Mouse (Mus musculus): ENCODE results near the gene Nlrc4.
"Not testable (repeated sequence)": the region's sequence is repeated elsewhere in the genome, so short reads cannot be mapped to it uniquely, and the experiment has no call there.

Nlrc4 gene

GRCm38 (mm10) chr17:74458711-74459408 is at the start of gene Nlrc4:
Gene Nlrc4 (minus strand): TSS chr17:74459142.
- DNase-seq (ENCODE audit: low read depth): no peak

DNA sequence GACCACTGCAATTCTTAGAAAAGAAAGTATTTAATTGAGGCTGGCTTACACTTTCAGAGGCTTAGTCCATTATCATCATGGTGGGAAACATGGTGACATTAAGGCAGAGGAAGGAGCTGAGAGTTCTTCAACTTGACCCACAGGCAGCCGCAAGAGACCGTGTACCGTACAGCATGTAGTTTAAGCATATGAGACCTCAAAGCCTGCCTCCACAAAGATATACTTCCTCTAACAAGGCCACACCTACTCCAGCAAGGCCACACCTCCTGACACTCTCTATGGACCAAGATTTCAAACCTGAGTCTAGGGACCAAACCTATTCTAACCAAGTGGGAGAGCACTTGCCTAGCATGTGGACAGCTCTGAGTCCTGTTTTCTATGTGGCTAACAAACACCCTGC is 49.7 kb upstream of the Nlrc4 start:
- DNase-seq (ENCODE audit: low read depth): no peak

DNA sequence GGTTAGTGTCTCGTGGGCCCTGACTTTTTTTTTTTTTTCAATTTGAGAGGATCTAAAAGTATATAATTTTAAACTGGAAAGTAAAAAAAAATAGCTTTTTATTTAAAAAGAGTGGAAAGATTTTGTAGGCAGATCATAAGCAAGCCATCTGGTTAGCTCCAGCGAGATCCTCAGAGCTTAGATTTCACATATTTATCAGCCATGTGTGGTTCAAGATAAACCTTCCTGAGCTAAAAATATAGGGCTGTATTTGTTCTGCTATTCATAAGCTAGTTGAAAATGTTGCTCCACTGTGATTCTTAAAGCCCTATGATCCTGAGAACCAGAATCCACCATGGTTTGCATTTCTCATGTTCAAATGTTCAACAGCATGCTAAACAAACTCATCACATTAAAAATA is 49.0 kb upstream of the Nlrc4 start:
- no peak for DNase-seq (ENCODE audit: low read depth)

DNA sequence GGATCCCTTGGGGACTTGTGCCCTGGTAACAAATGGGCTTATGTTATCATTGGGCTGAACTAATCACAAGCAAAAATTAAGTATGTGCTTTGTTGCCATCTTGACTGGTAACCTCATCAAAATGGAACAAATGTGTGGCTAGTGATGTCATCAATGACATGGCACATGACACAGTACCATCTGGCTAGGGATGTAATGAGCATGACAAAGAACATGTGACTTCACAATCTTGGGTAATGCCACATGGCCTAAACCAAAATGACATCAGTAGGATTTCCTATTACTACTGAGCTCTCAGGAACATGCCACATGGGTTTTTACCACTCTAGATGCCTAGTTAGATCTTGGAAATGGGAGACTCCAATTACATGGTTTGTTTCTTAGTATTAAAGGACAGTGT is 42.1 kb upstream of the Nlrc4 start:
- DNase-seq (ENCODE audit: low read depth): no peak

GRCm38 (mm10) chr17:74500204-74500603 is 41.3 kb upstream of the Nlrc4 start:
- DNase-seq (ENCODE audit: low read depth): no peak

DNA sequence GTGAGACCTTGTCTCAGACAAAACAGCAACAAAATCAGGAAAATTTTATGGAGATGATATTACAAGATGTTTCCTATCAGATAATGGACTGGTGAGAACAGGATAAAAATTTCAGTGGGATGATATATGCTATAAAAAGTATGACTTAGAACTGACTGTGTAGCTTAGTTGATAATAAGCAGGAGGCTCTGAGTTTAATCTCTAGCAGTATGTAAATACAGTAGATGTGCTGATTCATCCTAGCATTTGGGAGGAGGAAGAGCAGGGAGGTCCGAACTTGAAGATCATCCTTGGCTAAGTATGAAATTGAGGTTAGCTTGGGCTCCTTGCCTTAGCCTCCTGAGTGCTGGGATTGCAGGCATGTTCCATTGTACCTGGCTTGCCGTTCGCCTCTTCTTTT is 32.6 kb upstream of the Nlrc4 start:
- DNase-seq (ENCODE audit: low read depth): no peak

GRCm38 (mm10) chr17:74489901-74490220 is 30.9 kb upstream of the Nlrc4 start:
- no peak for DNase-seq (ENCODE audit: low read depth)

DNA sequence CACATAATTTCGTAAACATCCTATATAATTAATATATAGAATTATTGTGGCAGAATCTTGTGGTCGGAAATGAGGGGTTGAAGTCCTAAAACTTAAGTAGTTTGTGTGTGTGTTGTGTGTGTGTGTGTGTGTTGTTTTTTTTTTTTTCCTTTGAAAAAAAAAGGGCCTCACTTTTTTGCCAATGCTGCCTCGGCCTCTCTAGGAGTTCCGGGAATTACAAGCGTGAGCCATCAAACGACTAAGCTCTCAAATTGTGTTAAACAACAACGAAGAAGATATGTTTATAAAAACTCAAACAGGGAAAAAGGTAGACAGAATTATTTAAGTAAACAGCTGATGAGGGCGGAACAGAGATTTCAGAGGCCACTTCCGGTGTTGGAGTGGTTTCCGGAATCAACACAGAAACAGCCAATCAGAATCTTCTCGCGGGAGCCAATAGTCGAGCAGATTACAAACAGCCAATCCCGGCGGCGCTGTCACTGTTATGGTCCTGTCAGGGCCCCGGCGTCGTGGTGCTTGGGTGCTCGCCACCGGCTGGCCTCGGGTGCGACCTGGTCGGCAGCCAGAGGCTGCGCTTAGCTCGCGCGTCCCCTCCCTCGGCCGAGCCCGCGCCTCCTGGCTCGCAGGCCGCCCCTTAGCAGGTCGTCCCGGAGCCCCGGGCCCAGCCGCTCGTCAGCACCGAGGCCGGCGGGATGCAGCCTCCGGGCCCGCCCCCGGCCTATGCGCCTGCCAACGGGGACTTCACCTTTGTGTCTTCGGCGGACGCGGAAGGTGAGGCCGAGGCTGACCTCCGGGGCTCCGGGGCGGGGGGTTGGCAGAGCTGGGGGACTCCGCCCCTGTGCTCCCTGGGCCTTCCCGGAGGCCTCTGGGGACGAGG is 30.3 kb upstream of the Nlrc4 start, which contains the start of gene Yipf4:
Gene Yipf4 (plus strand): TSS at position 470 of the 877 bp plus-strand sequence.
- DNase-seq (ENCODE audit: low read depth): peak; percentile 97

DNA sequence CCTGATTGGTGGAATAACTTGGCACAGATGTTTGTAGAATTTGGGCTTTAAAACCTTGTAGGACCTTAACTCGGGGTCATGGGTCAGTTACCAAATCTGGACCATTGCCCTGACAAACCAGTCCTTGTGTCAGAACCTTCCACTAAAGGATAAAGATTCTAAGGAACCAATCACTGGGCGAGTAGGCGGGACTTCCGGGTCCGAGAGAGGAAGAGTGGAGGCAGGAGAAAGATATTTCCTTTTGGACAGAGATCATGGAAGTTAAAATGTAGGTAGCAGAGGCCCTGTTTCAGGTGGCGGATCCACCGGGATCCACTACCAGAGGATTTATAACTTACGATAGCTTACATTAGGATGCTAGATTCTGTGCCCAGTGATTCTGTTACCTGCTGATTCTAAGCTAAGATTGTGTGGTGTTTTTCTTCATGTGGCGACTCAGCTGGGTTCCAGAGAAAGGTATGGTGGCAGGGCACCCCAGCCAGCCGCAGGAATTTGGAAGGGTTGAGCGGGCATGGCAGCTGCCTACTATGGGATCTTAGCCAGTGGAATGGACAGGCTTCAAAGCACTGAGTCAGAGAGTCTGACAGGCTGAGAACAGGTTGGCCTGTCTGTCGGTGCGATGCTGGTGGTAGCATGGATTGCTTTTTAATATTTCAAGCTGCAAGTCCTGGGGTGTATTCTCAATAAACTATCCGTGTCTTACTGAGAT is 21.6 kb upstream of the Nlrc4 start:
- DNase-seq (ENCODE audit: low read depth): no peak

DNA sequence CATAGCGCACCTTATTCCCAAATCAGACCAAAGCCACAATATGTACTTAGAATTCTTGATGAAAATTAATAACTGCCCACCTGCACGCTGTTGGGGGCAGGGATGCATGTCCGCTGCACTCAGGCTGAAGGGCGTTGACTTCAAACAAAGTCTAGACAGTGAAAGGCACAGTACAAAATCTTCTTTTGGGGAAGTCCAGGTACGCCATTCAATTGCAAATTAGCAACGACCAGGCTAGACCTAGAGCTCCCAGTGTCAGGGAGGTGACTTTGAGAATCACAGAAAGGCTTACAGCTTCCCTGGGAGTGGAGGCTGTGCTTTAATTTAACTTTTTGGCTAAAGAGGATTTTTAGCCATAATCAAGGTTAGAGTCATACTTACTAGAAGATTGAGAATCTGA is 11.2 kb upstream of the Nlrc4 start:
- not testable (repeated sequence) for DNase-seq (ENCODE audit: low read depth)

DNA sequence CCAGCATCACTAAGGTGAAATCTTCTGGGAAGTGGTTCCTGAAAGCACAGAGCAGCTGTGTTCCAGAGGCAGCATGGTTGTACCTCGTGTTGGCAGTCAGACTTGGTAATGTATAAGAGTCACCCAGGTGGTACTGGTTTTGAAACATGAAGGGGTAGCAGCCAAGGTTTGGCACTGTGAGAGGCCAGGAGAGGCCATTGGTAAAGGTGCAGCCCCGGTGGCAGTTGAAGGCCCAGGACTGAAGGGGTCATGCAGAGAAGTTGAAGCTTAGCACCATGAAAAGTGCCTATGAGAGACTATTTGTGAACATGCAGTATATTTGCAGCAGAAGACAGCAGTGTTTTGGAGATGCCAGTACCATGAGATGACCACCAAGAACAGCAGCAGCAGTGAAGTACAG is 9.0 kb upstream of the Nlrc4 start:
- DNase-seq (ENCODE audit: low read depth): not testable (repeated sequence)

- no peak for DNase-seq (ENCODE audit: low read depth)
Measured at GRCm38 (mm10) chr17:74463510-74463909, 4.6 kb upstream of the Nlrc4 start.

DNA sequence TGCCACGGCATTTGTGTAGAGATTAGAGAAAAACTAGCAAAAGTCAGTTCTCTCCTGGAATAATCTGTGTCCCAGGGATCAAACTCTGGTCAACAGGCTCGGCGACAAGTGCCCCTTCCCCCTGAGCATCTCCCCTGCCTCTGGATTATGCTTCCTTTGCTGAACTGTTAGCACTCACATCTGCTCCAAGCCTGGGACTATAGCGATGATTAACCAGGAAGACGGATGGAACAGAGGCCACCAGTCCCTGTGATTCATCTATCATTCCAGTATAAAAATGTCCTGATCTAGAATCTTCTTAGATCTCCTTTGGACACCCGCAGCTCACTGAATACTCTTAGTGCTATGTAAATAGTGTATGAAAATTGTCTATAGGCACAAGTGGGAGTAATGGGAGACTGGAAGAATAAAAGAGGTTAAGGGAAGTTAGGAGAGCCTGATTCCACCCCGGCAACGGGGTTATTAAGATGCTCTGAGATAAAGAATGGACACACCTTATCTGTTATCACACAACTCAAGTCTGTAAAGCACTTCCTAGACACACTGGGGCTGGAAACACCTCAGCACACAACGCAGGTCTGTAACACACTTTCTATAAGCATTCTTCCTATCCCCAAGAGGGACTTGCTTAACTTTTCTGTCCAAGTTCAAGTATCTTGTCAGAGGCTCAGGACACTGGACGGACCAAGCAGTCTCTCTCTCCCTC is 817 bp downstream of the Nlrc4 start:
- DNase-seq (ENCODE audit: low read depth): no peak

- DNase-seq (ENCODE audit: low read depth): no peak
Measured at GRCm38 (mm10) chr17:74456825-74457224, 2.1 kb downstream of the Nlrc4 start.

GRCm38 (mm10) chr17:74455426-74455825 is 3.5 kb downstream of the Nlrc4 start:
- DNase-seq (ENCODE audit: low read depth): no peak

- no peak for DNase-seq (ENCODE audit: low read depth)
Measured at GRCm38 (mm10) chr17:74454660-74455059, 4.3 kb downstream of the Nlrc4 start.

DNA sequence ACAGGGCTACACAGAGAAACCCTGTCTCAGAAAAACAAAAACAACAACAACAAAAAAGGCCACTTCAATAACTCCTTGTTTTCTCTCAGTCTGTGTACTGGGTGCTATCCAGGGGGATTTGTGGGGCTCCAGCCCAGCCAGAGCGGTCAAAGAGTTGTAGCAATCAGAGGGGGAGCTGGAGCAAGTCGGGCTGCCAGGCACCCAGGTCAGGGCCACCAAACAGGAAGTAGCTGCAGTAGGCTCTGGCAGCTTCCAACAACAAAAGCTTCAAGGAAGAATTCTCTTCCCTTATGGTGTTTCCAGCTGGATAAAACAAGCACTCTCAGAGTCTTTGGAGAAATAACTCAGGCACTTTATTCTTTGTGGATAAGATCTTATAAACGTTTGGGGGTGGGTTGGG is 5.0 kb downstream of the Nlrc4 start:
- no peak for DNase-seq (ENCODE audit: low read depth)

DNA sequence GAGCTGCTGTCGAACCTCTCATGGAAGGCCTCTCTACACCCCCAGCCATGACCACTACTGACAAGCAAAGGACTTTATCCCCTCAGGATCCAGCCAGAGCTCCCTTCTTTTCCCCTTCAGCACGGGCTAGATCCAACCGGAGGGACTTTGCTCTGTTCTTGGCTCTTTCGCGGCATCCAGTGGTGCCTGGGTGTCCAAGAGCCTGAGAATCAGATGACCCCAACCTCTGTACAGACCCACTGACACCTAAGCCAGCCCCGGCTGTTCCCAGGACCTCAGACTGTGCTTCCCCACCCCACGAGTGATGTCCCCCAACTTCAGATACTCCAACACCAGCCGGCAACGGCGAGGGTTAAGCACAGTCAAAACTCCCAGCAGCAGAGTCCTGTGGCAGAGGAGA is 9.2 kb downstream of the Nlrc4 start:
- no peak for DNase-seq (ENCODE audit: low read depth)

GRCm38 (mm10) chr17:74440486-74440885 is 18.5 kb downstream of the Nlrc4 start:
- DNase-seq (ENCODE audit: low read depth): no peak

- DNase-seq (ENCODE audit: low read depth): no peak
Measured at GRCm38 (mm10) chr17:74437762-74438161, 21.2 kb downstream of the Nlrc4 start.

DNA sequence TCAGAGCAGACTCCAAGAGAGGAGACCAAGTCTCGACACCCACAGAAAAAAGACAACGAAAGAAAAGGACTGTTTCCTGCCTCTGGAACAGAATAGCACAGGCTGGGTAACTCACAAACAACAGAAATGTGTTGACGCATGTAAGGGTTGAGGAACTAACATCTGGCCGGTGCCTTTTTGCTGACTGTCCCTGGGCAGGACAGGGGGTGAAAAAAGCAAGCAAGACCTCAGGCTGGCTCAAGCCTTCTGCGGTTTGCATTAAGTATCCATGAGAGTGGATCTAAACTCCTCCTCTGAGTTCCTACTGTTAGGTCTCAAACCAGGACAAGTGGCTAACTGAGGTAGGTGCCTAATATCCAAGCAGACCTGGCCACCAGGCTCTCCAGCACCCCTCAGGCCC is 26.3 kb downstream of the Nlrc4 start:
- no peak for DNase-seq (ENCODE audit: low read depth)

GRCm38 (mm10) chr17:74431481-74431880 is 27.5 kb downstream of the Nlrc4 start:
- no peak for DNase-seq (ENCODE audit: low read depth)

Measured in NIH3T3 (cell line).